Mouse (Mus musculus) kidney, adult 9 months (tissue): ENCODE results near the gene 1700018F24Rik.
"Not testable (repeated sequence)": the region's sequence is repeated elsewhere in the genome, so short reads cannot be mapped to it uniquely, and the experiment has no call there.

Experiments
- DNase-seq: peaks from one replicate; pipeline ENCODE4 v3.0.0; 2022

Gene 1700018F24Rik

GRCm38 (mm10) chr5:145042690-145043089 lies at the start of gene 1700018F24Rik:
Gene 1700018F24Rik, plus strand, starts transcription at chr5:145042990.
- DNase-seq, result not testable (repeated sequence)

GRCm38 (mm10) chr5:144998491-144998890 lies 44.3 kb upstream of the 1700018F24Rik start:
- DNase-seq, result no peak

GRCm38 (mm10) chr5:145003362-145003761 lies 39.4 kb upstream of the 1700018F24Rik start:
- DNase-seq, result no peak

- DNase-seq, result no peak
Measured at GRCm38 (mm10) chr5:145004495-145004894, 38.3 kb upstream of the 1700018F24Rik start.

- DNase-seq, result no peak
Measured at GRCm38 (mm10) chr5:145005596-145005995, 37.2 kb upstream of the 1700018F24Rik start.

- no peak for DNase-seq
Measured at GRCm38 (mm10) chr5:145008878-145009659, 33.7 kb upstream of the 1700018F24Rik start.

- no peak for DNase-seq
Measured at GRCm38 (mm10) chr5:145014278-145014677, 28.5 kb upstream of the 1700018F24Rik start.

GRCm38 (mm10) chr5:145016761-145017160 lies 26.0 kb upstream of the 1700018F24Rik start:
- not testable (repeated sequence) for DNase-seq

- DNase-seq, result not testable (repeated sequence)
Measured at GRCm38 (mm10) chr5:145020254-145020653, 22.5 kb upstream of the 1700018F24Rik start.

GRCm38 (mm10) chr5:145020712-145021111 lies 22.1 kb upstream of the 1700018F24Rik start:
- DNase-seq, result not testable (repeated sequence)

- not testable (repeated sequence) for DNase-seq
Measured at GRCm38 (mm10) chr5:145030476-145030875, 12.3 kb upstream of the 1700018F24Rik start.

GRCm38 (mm10) chr5:145032391-145032790 lies 10.4 kb upstream of the 1700018F24Rik start, which contains the start of gene Gm4871:
Gene Gm4871, minus strand, starts transcription at chr5:145032754.
- not testable (repeated sequence) for DNase-seq

- DNase-seq, result no peak
Measured at GRCm38 (mm10) chr5:145041628-145042027, 1.2 kb upstream of the 1700018F24Rik start.

- not testable (repeated sequence) for DNase-seq
Measured at GRCm38 (mm10) chr5:145054187-145054586, 11.4 kb downstream of the 1700018F24Rik start.

- no peak for DNase-seq
Measured at GRCm38 (mm10) chr5:145057907-145058306, 15.1 kb downstream of the 1700018F24Rik start.

- no peak for DNase-seq
Measured at GRCm38 (mm10) chr5:145058722-145059121, 15.9 kb downstream of the 1700018F24Rik start.

GRCm38 (mm10) chr5:145059524-145059923 lies 16.7 kb downstream of the 1700018F24Rik start:
- no peak for DNase-seq

- DNase-seq, result no peak
Measured at GRCm38 (mm10) chr5:145064765-145065340, 22.1 kb downstream of the 1700018F24Rik start.

GRCm38 (mm10) chr5:145068863-145069262 lies 26.1 kb downstream of the 1700018F24Rik start:
- DNase-seq, result no peak

GRCm38 (mm10) chr5:145069707-145070106 lies 26.9 kb downstream of the 1700018F24Rik start:
- DNase-seq, result peak; percentile 57

GRCm38 (mm10) chr5:145071342-145071741 lies 28.6 kb downstream of the 1700018F24Rik start:
- no peak for DNase-seq

- no peak for DNase-seq
Measured at GRCm38 (mm10) chr5:145075081-145075480, 32.3 kb downstream of the 1700018F24Rik start.

GRCm38 (mm10) chr5:145081866-145082613 lies 39.2 kb downstream of the 1700018F24Rik start:
- DNase-seq, result no peak
